Mouse (Mus musculus) heart, adult 2 months (tissue): ENCODE results near the gene Gimap9. TPM values are rescaled to one million over a fixed set of nuclear protein-coding genes. Genes with fewer than 3 reads are reported as not detected.

ENCODE experiments used
- DNase-seq, 2 experiments: peaks; one replicate each; pipeline ENCODE4 v3.0.0; 2021
- H3K27ac ChIP-seq: fragments of 200-600 bp; 2 replicates; pipeline ENCODE4 v1.8.1; 2022
- H3K27me3 ChIP-seq: fragments of 200-500 bp; 2 replicates; pipeline ENCODE4 v1.6.1; 2012; ENCODE audit warnings: mild to moderate bottlenecking, low read length, inconsistent platforms, mixed read lengths; ENCODE audit not compliant: control insufficient read depth, insufficient read depth
- H3K36me3 ChIP-seq: fragments of 200-500 bp; 2 replicates; pipeline ENCODE4 v1.6.1; 2012; ENCODE audit warnings: low read length, inconsistent platforms; ENCODE audit not compliant: control insufficient read depth, insufficient read depth
- H3K4me1 ChIP-seq: fragments of 200-500 bp; 2 replicates; pipeline ENCODE4 v1.6.1; 2011; ENCODE audit warnings: low read length; ENCODE audit not compliant: control insufficient read depth, insufficient read depth
- H3K4me3 ChIP-seq: fragments of 200-600 bp; 2 replicates; pipeline ENCODE4 v1.8.1; 2022
- H3K79me2 ChIP-seq: fragments of 200-500 bp; replicated peaks from 2 replicates; pipeline ENCODE4 v1.6.1; 2012; ENCODE audit warnings: mild to moderate bottlenecking, inconsistent platforms, low read length, moderate library complexity, mixed read lengths; ENCODE audit not compliant: control insufficient read depth, insufficient read depth
- H3K9ac ChIP-seq: fragments of 200-500 bp; 2 replicates; pipeline ENCODE4 v1.6.1; 2012; ENCODE audit warnings: low read depth, mild to moderate bottlenecking, control low read depth, inconsistent platforms, low read length, mixed read lengths
- CTCF ChIP-seq: fragments of 200-600 bp; IDR thresholded peaks from 2 replicates; pipeline ENCODE4 v1.8.1; 2022; ENCODE audit warnings: antibody characterized with exemption, mild to moderate bottlenecking, moderate library complexity
- EP300 ChIP-seq: fragments of 200-500 bp; IDR thresholded peaks from 2 replicates; pipeline ENCODE4 v1.6.1; 2011; ENCODE audit warnings: low read depth, low read length, control low read depth; ENCODE audit not compliant: insufficient read depth
- POLR2A ChIP-seq: fragments of 200-500 bp; IDR thresholded peaks from 2 replicates; pipeline ENCODE4 v1.6.1; 2011; ENCODE audit warnings: mild to moderate bottlenecking, low read depth, low read length, control low read depth; ENCODE audit not compliant: insufficient read depth
- WGBS: fragments of 180-500 bp; shearing (Covaris S2); methylation state at CpG from one replicate; pipeline ENCODE4 v1.1.7; 2018; 5-methylcytosine and 5-hydroxymethylcytosine counted together
- intact Hi-C: fragments of 180-260 bp; cut with DNase I; formaldehyde crosslinking; loops from one replicate; pipeline ENCODE4 v1.15.1; 2025
- polyA plus RNA-seq: library from polyadenylated mRNA; depleted of rRNA; stranded (reverse); fragments of >200 nt; gene quantifications from 2 replicates; pipeline ENCODE4 v1.2.3, GENCODE M21; 2012
- total RNA-seq, 2 experiments: library from RNA; stranded (reverse); gene quantifications; 2 replicates each; pipeline ENCODE4 v1.2.3; 2021

Gimap9 gene
- total and polyA plus RNA-seq, 3 experiments: 1.8 to 3.4 (median 3.1) TPM

DNA sequence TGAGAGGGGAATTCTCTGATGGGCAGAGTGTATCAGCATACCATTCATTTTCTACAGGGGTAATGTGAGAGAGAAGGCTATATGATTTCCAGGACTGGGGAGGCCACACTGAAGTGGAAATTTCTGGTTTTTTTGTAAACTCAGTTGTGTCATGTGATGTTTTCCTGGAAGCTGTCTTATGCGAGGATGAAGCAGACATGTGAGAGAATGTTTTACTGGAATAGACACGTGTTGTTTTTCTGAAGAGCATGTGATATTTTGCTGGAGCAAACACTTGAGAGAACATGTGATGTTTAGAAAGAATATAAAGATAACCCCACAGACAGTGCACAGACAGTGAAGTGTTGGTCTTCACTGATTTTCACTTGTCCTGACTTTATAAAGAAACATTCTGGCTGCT, 37.4 kb upstream of the Gimap9 start:
- no peaks in the 10 kb centered on the region for H3K79me2 ChIP-seq
- H3K4me3 ChIP-seq: no peak overlapping the region
- H3K9ac ChIP-seq: no peak overlapping the region
- H3K36me3 ChIP-seq: no peaks in the 10 kb centered on the region
- H3K4me1 ChIP-seq: no peaks in the 10 kb centered on the region
- intact Hi-C loops: no loop called here
- 53% methylated on average over 2 of the region's 2 CpGs for WGBS
- no peak overlapping the region for H3K27ac ChIP-seq
- no peaks in the 10 kb centered on the region for H3K27me3 ChIP-seq
- no peak for DNase-seq
- TF ChIP-seq POLR2A (0 out of 2 replicates have a peak, but pooled peaks have one; percentile 22), CTCF (no peak), EP300 (no peak)

DNA sequence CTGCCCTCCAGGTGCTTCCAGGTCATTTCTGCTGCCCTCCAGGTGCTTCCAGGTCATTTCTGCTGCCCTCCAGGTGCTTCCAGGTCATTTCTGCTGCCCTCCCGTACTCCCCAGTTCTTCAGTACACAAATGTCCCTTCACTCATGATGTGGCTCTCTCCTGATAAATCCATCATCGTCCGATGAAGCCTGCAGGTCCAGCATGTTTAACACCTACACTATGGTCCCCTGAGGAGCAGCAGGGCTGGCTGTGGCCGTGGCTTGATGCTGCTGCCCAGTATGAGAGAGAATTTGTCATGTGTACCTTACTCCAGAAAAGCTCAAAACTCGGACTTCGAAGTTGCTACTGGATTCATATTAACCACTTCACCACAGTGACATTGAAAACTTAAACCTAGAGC, 34.5 kb upstream of the Gimap9 start:
- H3K79me2 ChIP-seq: no peaks in the 10 kb centered on the region
- no peaks in the 10 kb centered on the region for H3K4me1 ChIP-seq
- intact Hi-C loops: loop anchor here (5.0 kb wide), 1 partner anchor 464 kb away; no protein-coding TSS in a partner anchor
- H3K4me3 ChIP-seq: no peak overlapping the region
- DNase-seq: no peak
- no peak overlapping the region for H3K9ac ChIP-seq
- H3K36me3 ChIP-seq: no peaks in the 10 kb centered on the region
- TF ChIP-seq POLR2A: no peak
- H3K27ac ChIP-seq: no peak overlapping the region
- 67% methylated on average over 6 of the region's 6 CpGs for WGBS
- no peaks in the 10 kb centered on the region for H3K27me3 ChIP-seq

DNA sequence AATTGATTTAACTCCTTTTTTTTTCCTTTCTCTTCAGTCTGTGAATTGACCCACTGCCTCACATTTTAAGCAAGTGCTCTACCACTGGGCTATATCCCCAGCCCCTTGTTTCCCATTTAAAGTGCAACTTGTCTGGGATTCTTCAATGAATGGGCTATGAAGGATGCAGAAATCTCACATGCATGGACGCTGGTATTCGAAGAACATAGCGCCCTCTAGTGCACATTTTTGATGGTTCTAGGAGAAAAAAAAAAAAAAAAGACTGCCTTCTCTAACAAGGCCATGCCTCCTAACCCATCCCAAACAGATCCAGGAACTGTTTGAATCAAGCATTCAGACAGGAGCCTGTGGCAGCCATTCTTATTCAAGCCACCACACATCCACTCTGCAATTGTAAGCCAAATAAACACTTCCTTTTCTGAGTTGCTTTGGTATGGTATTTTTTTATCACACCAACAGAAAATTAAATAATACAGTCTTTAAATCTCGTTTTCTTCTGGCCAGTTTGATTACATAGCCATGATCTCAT, 33.1 kb upstream of the Gimap9 start:
- Histone ChIP-seq H3K36me3 (no peaks in the 10 kb centered on the region), H3K27me3 (no peaks in the 10 kb centered on the region), H3K9ac (no peak overlapping the region), H3K27ac (no peak overlapping the region), H3K4me3 (no peak overlapping the region), H3K4me1 (peaks cover 1% of the 10 kb centered on the region; the same call in 1 of the 2 replicates), H3K79me2 (no peaks in the 10 kb centered on the region)
- 23% methylated on average over 4 of the region's 4 CpGs for WGBS
- DNase-seq: no peak
- intact Hi-C loops: loop anchor here (1.0 to 5.0 kb wide), 3 partner anchors 61 to 466 kb away; no protein-coding TSS in a partner anchor
- TF ChIP-seq EP300: no peak
- peak; percentile 76 for TF ChIP-seq CTCF

DNA sequence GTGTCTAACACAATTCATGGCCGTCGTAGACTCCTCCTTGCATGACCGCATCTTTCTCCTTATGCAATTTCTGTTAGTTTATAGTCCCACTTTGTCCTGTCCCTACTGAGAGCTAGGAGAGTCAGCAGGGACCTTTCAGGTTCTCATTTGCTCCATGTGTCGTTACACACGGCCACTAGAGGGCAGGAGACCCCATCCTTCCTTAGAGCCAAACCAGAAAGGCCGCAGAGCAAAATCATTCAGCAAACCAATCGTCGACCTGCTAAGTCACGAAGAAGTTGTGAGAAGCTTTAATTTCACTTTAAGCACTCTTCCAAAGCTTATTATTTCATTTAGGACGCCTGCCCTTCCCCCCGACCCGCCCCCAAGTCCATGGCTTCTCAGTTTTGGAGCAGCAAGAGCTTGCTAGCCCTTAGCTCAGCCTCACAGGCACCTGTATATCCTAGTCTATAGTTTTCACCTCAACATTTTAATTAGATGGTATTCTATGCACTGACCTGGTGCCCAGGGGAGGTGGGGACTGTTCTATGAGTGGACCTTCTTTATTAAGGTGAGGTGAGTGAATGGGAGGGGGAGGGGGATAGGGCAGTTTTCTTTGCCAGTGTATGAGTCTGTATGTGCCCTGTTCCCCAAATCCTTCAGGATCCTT, 30.1 kb upstream of the Gimap9 start:
- peak; percentile 76 for DNase-seq
- H3K36me3 ChIP-seq: no peaks in the 10 kb centered on the region
- H3K27me3 ChIP-seq: no peaks in the 10 kb centered on the region
- intact Hi-C loops: loop anchor here (1.0 to 5.0 kb wide), 4 partner anchors 33 to 127 kb away; partner anchors contain the start of genes Gimap5 and Gimap6
- no peak overlapping the region for H3K9ac ChIP-seq
- 8% methylated on average over 12 of the region's 12 CpGs for WGBS
- H3K4me1 ChIP-seq: peaks cover 1% of the 10 kb centered on the region; the same call in 1 of the 2 replicates
- H3K4me3 ChIP-seq: no peak overlapping the region
- H3K27ac ChIP-seq: peak overlapping the region; percentile 60
- peak; percentile 98 for TF ChIP-seq CTCF
- TF ChIP-seq POLR2A: no peak
- TF ChIP-seq EP300: 0 out of 2 replicates have a peak, but pooled peaks have one; percentile 49
- no peaks in the 10 kb centered on the region for H3K79me2 ChIP-seq

DNA sequence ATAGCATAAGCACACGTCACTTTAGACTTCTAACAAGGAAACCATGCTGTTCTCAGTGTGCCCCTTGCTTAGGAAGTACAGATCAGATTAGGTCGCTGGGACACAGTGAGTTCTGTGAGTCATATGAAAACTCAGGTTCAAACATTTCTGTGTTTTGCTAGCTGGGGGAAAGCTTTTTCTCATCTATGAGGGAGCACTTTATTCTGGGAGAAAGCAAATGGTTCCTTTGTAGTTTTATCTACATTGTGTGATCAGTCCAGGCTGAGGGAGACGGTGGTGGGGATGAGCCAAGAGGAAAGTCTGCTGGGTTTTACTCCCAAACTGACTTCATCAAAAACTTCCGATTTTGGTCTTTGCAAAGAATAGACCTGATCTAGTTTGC, 29.6 kb upstream of the Gimap9 start:
- no peak overlapping the region for H3K9ac ChIP-seq
- DNase-seq: no peak
- H3K4me1 ChIP-seq: peaks cover 1% of the 10 kb centered on the region; the same call in 1 of the 2 replicates
- H3K27me3 ChIP-seq: no peaks in the 10 kb centered on the region
- H3K79me2 ChIP-seq: no peaks in the 10 kb centered on the region
- no peak overlapping the region for H3K4me3 ChIP-seq
- no peaks in the 10 kb centered on the region for H3K36me3 ChIP-seq
- no peak for TF ChIP-seq CTCF
- no peak for TF ChIP-seq EP300
- no peak for TF ChIP-seq POLR2A
- H3K27ac ChIP-seq: peak overlapping the region; percentile 60
- WGBS: 56% methylated on average over 4 of the region's 4 CpGs
- intact Hi-C loops: loop anchor here (2.0 to 5.0 kb wide), 3 partner anchors 33 to 101 kb away; partner anchors contain the start of genes Gimap5 and Gimap6

DNA sequence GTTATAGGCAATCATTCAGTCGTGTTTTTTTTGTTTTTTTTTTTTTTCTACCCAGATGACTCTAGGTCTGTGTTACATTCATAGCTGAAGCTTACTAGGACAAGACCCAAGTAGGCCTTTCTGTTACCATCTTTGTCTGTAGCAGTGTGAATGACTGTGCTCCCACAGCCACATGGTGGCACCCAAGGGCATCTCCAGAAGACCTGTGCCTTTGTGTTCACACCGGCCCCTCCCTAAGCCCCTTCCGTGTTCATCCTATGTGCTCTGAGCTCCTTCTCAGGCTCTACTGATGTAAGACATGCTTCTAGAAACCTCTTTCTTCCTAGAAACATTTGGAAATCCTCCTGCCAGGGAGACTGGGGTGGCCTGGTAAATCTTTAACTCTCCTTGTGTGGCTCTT, 28.9 kb upstream of the Gimap9 start, which contains the start of gene Gimap8:
Gene Gimap8 (plus strand): TSS at position 240 of the 400 bp plus-strand sequence.
- Histone ChIP-seq H3K4me3 (peak within 1 kb of the TSS; percentile 45; the same call in 1 of the 2 replicates), H3K27me3 (no peaks in the 10 kb centered on the region), H3K36me3 (no peaks in the 10 kb centered on the region), H3K9ac (peak within 1 kb of the TSS; percentile 34), H3K79me2 (no peaks in the 10 kb centered on the region), H3K27ac (peak within 1 kb of the TSS; percentile 83), H3K4me1 (peaks cover 1% of the 10 kb centered on the region; the same call in 1 of the 2 replicates)
- intact Hi-C loops: loop anchor here (2.0 to 5.0 kb wide), 3 partner anchors 32 to 100 kb away; partner anchors contain the start of genes Gimap5 and Gimap6
- WGBS: 19% methylated on average over 3 of the region's 3 CpGs
- peak; percentile 69 to 83 for DNase-seq
- peak; percentile 39; the same call in 1 of the 2 replicates for TF ChIP-seq POLR2A
- TF ChIP-seq EP300: no peak
- peak; percentile 81 for TF ChIP-seq CTCF
